Mouse (Mus musculus) lung, adult 2 months (tissue): ENCODE measurements around the gene Kntc1.
A peak's percentile ranks its signal among the peaks of the same experiment; 100 is the strongest.

ENCODE experiments used
- CTCF ChIP-seq: fragments of 200-500 bp; IDR thresholded peaks from 2 replicates; pipeline ENCODE4 v1.5.1; 2011; ENCODE audit warnings: mild to moderate bottlenecking, low read length, control low read depth; ENCODE audit not compliant: insufficient read depth
- POLR2A ChIP-seq: fragments of 200-500 bp; IDR thresholded peaks from 2 replicates; pipeline ENCODE4 v1.6.1; 2011; ENCODE audit warnings: low read depth, mild to moderate bottlenecking, control low read depth, low read length, borderline replicate concordance; ENCODE audit errors: extremely low read depth

- peak; percentile 81; the same call in 1 of the 2 replicates for TF ChIP-seq POLR2A
- TF ChIP-seq CTCF: no peak
Observed at GRCm38 (mm10) chr5:123720328-123721311, 28.9 kb upstream of the Kntc1 start, which contains the start of gene Zcchc8.
